Mouse (Mus musculus) right cerebral cortex, postnatal 10 days (tissue): Measurements from ENCODE around the gene Atp5k.
A peak's percentile ranks its signal among the peaks of the same experiment; 100 is the strongest.

Source experiments
- DNase-seq, 2 experiments: peaks; one replicate each; pipeline ENCODE4 v3.0.0; 2021; ENCODE audit warnings: low spot score in 2 of 2

Gene Atp5k

DNA sequence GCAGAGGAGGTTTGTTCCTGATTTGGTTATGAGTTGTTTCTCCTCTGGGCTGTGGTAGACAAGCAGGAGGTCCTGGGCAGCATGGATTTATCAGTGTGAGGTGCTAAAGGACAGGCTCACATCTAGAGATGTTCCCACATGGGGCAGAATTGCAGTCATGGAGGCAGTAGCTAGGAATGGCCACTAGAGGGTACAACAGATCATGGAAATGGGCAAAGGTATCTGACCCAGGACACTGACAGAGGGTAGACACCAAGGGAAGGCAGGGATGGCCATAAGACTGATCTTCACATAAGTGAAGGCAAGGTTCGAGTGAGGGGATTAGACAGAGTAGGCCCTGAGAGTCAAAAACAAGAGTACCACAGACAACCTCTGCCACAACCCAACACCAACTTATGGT, 7.1 kb downstream of the Atp5k start:
- DNase-seq, result peak in 1 of 2 experiments; percentile 55

GRCm38 (mm10) chr5:108423427-108423826, 10.8 kb downstream of the Atp5k start:
- no peak for DNase-seq

DNA sequence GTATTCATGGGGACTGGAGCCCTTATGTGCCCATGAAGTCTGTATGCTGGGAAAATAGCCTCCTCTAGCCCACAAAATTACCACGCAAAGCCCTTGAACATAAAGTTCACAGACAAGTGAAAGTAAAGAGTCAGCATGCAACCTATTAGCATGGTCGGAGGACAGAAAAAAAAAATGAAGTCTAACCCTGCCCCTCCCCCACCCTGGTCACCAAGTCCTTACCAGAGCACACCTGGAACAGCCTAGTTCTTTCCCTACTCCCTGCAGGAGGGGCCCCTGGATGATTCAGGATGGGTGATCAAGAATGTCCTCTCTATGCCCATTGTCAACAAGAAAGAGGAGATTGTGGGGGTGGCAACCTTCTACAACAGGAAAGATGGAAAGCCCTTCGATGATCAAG, 11.5 kb downstream of the Atp5k start:
- no peak for DNase-seq

- DNase-seq, result no peak
Observed at GRCm38 (mm10) chr5:108414711-108415110, 19.5 kb downstream of the Atp5k start.

DNA sequence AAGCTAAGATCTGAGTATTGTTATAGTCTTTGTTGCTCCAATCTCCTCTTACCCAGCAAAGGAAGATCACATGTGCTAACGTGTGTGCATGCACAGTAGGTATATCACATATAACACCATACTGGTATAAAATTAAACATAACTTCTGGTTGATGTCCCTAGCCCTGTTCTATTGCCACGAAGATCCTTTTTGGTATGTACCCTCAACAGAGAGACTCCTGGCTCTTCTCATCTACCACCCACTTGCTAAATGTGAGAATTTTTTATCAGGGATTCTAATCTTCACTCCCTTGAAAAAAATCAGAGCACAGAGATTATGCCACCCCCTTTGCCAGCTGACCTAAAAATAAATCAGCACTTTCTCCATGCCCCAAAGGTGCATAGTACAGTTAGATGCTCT, 27.3 kb downstream of the Atp5k start:
- DNase-seq, result no peak

DNA sequence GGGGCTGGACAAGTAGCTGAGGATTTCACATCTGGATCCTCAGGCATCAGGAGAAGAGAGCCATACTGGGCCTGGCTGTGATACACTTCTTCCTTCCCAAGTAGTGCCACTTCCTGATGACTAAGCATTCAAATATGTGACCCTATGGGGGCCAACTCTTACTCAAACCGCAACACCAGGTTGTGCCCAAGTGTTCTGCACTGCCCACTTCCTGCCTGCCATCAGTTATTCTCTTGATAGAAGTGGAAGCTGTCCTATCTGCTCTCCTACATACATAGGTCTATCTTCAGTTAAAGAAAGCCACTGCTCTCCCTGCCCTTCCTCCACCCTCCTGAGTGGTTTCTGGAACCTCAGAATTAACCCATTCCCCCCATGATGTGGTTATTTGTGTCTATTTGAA, 28.8 kb downstream of the Atp5k start:
- no peak for DNase-seq

DNA sequence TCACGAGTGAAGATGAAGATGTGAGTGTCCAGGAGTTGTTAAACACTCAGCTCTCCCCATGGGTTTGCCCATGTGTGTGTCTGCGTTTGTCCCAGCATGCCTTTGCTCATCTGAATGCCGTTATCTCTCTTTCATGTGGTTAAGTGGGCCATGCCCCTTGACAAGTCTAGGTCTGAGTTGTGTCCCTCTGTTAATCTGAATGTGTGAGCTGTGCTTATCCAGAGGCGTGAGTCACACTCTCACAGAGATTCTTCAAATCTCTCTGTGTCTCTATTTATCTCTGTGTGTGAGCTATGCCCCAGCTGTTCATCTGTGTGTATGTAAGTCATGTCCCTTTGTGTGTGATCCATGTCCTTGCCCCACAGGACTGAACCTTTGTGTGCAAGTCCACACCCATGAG, 30.8 kb downstream of the Atp5k start:
- DNase-seq, result no peak

- DNase-seq, result no peak
Observed at GRCm38 (mm10) chr5:108389744-108390143, 44.5 kb downstream of the Atp5k start.

DNA sequence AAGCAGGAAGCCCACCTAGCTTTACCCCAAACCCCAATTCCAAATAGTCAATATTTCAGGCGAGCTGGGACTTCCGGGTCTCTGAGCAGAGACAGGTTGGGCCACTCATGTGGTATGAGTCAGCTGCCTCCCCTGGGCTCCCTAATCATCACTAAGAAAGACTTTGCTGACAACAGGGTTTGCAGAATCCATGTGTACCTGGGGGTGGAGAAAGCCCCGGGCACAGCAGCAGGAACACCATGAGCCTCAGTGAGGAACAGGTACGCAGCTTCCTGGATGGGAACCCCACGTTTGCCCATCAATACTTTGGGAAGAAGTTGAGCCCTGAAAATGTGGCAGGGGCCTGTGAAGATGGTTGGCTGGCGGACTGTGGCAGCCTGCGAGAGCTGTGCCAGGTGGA, 46.0 kb downstream of the Atp5k start, which contains the start of gene Pde6b:
TSS of gene Pde6b (plus strand) at position 191 of the 400 bp plus-strand sequence.
- DNase-seq, result no peak

DNA sequence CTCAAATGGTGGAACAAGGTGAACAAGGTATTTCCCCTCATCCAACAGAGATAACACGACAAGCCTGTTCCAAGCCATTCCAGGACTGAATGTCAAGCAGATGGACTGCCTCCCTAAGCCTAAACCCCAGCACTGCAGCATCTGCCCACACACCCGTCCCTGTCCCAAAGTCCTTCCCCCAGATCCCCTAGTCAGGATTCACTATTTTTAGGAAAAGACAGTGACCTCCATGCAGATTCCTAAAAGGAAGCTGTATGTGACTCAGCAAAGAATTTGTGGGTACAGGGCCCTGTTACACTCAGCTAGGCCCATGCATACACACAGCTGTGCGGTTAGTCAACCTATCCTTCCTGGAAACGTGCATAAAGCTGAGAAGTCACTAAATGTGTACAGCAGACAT, 47.8 kb downstream of the Atp5k start:
- no peak for DNase-seq

GRCm38 (mm10) chr5:108385632-108386031, 48.6 kb downstream of the Atp5k start:
- DNase-seq, result no peak
